ENCODE assay signal across 8 mouse cellular contexts in the genomic region with DNA sequence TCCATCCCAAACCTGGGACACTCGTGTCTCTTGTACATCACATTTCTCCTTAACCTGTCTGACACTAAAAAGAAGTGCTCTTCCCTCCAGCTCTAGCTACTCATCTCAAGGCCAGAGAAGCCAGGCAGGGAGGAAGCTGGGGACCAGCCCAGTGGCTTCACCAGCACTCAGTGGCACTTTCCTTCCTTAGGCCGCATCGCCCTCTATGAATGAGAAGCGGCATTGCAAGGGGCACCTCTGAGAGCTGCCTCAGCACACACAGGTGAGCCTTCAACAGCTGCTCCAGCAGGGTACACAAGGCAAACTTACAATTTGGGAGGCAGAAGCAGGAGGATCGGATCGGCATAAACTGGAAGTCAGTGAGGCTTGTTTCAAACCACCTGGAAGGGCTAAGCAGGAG. TPM values are rescaled to one million over a fixed set of nuclear protein-coding genes. Genes with fewer than 3 reads are reported as not detected.
DNase-seq lines count a peak whose midpoint lies in the region; ATAC-seq lines count a peak whose summit lies in the region.

No protein-coding gene starts in this region.

- no peaks in the 10 kb centered on the region for H3K9me3 ChIP-seq in heart, embryonic 15.5 days (replicated peaks)
- no peaks in the 10 kb centered on the region for H3K9me3 ChIP-seq in heart, embryonic 10.5 days
- no peaks in the 10 kb centered on the region for H3K9me3 ChIP-seq in liver, embryonic 11.5 days (ENCODE audit: control insufficient read depth, low read length)

- no peak overlapping the region for H3K9ac ChIP-seq in heart, embryonic 15.5 days
- peak overlapping the region; percentile 45 for H3K9ac ChIP-seq in liver, embryonic 11.5 days (ENCODE audit: low read depth, low read length)

- no peaks in the 10 kb centered on the region for H3K27me3 ChIP-seq in heart, embryonic 15.5 days
- no peaks in the 10 kb centered on the region for H3K27me3 ChIP-seq in heart, embryonic 10.5 days (ENCODE audit: insufficient read depth, poor library complexity, severe bottlenecking)
- no peaks in the 10 kb centered on the region for H3K27me3 ChIP-seq in liver, embryonic 11.5 days (replicated peaks; ENCODE audit: control insufficient read depth, insufficient read depth, low read length)

- H3K4me1 ChIP-seq in heart, embryonic 15.5 days (replicated peaks): peaks cover 15% of the 10 kb centered on the region
- peaks cover 20% of the 10 kb centered on the region for H3K4me1 ChIP-seq in heart, embryonic 10.5 days
- H3K4me1 ChIP-seq in liver, embryonic 11.5 days (replicated peaks; ENCODE audit: control insufficient read depth, insufficient read depth, low read length): peaks cover 23% of the 10 kb centered on the region

- peak; percentile 40; the same call in 1 of the 2 replicates for ATAC-seq in heart, embryonic 15.5 days (replicated peaks; ENCODE audit: insufficient number of reproducible peaks, insufficient read depth, low FRiP score, low read depth)
- ATAC-seq in CD4-positive, CD25-positive, alpha-beta regulatory T cell, adult 4 months: peak; percentile 66
- ATAC-seq in liver, embryonic 11.5 days (replicated peaks; ENCODE audit: low FRiP score): peak; percentile 55; the same call in 1 of the 2 replicates

- no peak overlapping the region for H3K27ac ChIP-seq in heart, embryonic 15.5 days
- no peak overlapping the region for H3K27ac ChIP-seq in heart, embryonic 10.5 days
- H3K27ac ChIP-seq in liver, embryonic 11.5 days (ENCODE audit: low read depth, low read length): peak overlapping the region; percentile 81

- 53% methylated on average over 6 of the region's 6 CpGs for WGBS in heart, embryonic 15.5 days
- WGBS in heart, embryonic 10.5 days: 55% methylated on average over 6 of the region's 6 CpGs
- 61% methylated on average over 6 of the region's 6 CpGs for WGBS in liver, embryonic 11.5 days

- peaks cover 38% of the 10 kb centered on the region for H3K36me3 ChIP-seq in heart, embryonic 15.5 days
- peaks cover 52% of the 10 kb centered on the region for H3K36me3 ChIP-seq in heart, embryonic 10.5 days
- peaks cover 17% of the 10 kb centered on the region for H3K36me3 ChIP-seq in liver, embryonic 11.5 days (ENCODE audit: control insufficient read depth, insufficient read depth, low read length)

- H3K4me2 ChIP-seq in heart, embryonic 15.5 days: no peak overlapping the region
- peak overlapping the region; percentile 60 for H3K4me2 ChIP-seq in liver, embryonic 11.5 days

- no peak overlapping the region for H3K4me3 ChIP-seq in heart, embryonic 15.5 days
- H3K4me3 ChIP-seq in heart, embryonic 10.5 days: no peak overlapping the region
- H3K4me3 ChIP-seq in liver, embryonic 11.5 days (ENCODE audit: low read depth, low read length): peak overlapping the region; percentile 11; the same call in 1 of the 2 replicates

- no peak for DNase-seq in heart, embryonic 10.5 days (ENCODE audit: low spot score)
- peak; percentile 88 for DNase-seq in adrenal gland, postnatal 14 days
- peak; percentile 59 for DNase-seq in gastrocnemius, postnatal 25 days
- DNase-seq in liver, embryonic 11.5 days (ENCODE audit: low spot score): no peak
- peak; percentile 70 for DNase-seq in retina, postnatal 1 day
- DNase-seq in frontal cortex, postnatal 14 days (ENCODE audit: low spot score in 2 of 2): no peak

RNA-seq across cellular contexts. Expression of a gene that starts 6.3 kb away (rescaled TPM):
- polyA plus RNA-seq in heart, embryonic 15.5 days (2015; fragmentation: Nextera tagmentation; extraction: Ambion mirVana): 70.8 and 99.5 TPM in 2 replicates
- polyA plus RNA-seq in heart, embryonic 10.5 days (2016; fragmentation: Nextera tagmentation; extraction: Ambion mirVana): 90.8 and 92.0 TPM in 2 replicates
- polyA plus RNA-seq in CD4-positive, CD25-positive, alpha-beta regulatory T cell, adult 4 months (2017; shearing (Covaris generic)): 10 to 100 TPM; 37.3 to 51.7 TPM
- total RNA-seq in adrenal gland, postnatal 14 days (2021): 224 and 226 TPM in 2 replicates
- 100 to 1,000 TPM; 243 to 270 TPM for total RNA-seq in gastrocnemius, postnatal 25 days (2021)
- polyA plus RNA-seq in liver, embryonic 11.5 days (2014; fragmentation: Nextera tagmentation; extraction: Ambion mirVana): 124 and 128 TPM in 2 replicates

RNA-seq across cellular contexts. Expression of a gene that starts 17.6 kb away (rescaled TPM):
- polyA plus RNA-seq in heart, embryonic 15.5 days (2015; fragmentation: Nextera tagmentation; extraction: Ambion mirVana): 22.1 and 33.6 TPM in 2 replicates
- polyA plus RNA-seq in heart, embryonic 10.5 days (2016; fragmentation: Nextera tagmentation; extraction: Ambion mirVana): 54.8 and 56.8 TPM in 2 replicates
- polyA plus RNA-seq in CD4-positive, CD25-positive, alpha-beta regulatory T cell, adult 4 months (2017; shearing (Covaris generic)): 100 to 1,000 TPM; 265 to 359 TPM
- total RNA-seq in adrenal gland, postnatal 14 days (2021): 12.8 and 24.1 TPM in 2 replicates
- 1 to 10 TPM; 5.7 to 6.8 TPM for total RNA-seq in gastrocnemius, postnatal 25 days (2021)
- 56.7 and 57.3 TPM in 2 replicates for polyA plus RNA-seq in liver, embryonic 11.5 days (2014; fragmentation: Nextera tagmentation; extraction: Ambion mirVana)

RNA-seq across cellular contexts. Expression of a gene that starts 17.8 kb away (rescaled TPM):
- polyA plus RNA-seq in heart, embryonic 15.5 days (2015; fragmentation: Nextera tagmentation; extraction: Ambion mirVana): 10.4 and 14.6 TPM in 2 replicates
- 12.8 and 14.4 TPM in 2 replicates for polyA plus RNA-seq in heart, embryonic 10.5 days (2016; fragmentation: Nextera tagmentation; extraction: Ambion mirVana)
- 100 to 1,000 TPM in 1 of 2 experiments, 10 to 100 TPM in 1; 89.2 to 116 TPM for polyA plus RNA-seq in CD4-positive, CD25-positive, alpha-beta regulatory T cell, adult 4 months (2017; shearing (Covaris generic))
- 12.1 and 12.6 TPM in 2 replicates for total RNA-seq in adrenal gland, postnatal 14 days (2021)
- 1 to 10 TPM; 2.4 to 3.8 TPM for total RNA-seq in gastrocnemius, postnatal 25 days (2021)
- polyA plus RNA-seq in liver, embryonic 11.5 days (2014; fragmentation: Nextera tagmentation; extraction: Ambion mirVana): 5.7 and 6.8 TPM in 2 replicates

RNA-seq across cellular contexts. Expression of a gene that starts 27.3 kb away (rescaled TPM):
- polyA plus RNA-seq in heart, embryonic 15.5 days (2015; fragmentation: Nextera tagmentation; extraction: Ambion mirVana): 45.4 and 64.8 TPM in 2 replicates
- polyA plus RNA-seq in heart, embryonic 10.5 days (2016; fragmentation: Nextera tagmentation; extraction: Ambion mirVana): 59.0 and 69.9 TPM in 2 replicates
- 1 to 10 TPM; 7.2 to 7.3 TPM for polyA plus RNA-seq in CD4-positive, CD25-positive, alpha-beta regulatory T cell, adult 4 months (2017; shearing (Covaris generic))
- total RNA-seq in adrenal gland, postnatal 14 days (2021): 53.5 and 58.0 TPM in 2 replicates
- total RNA-seq in gastrocnemius, postnatal 25 days (2021): 10 to 100 TPM; 30.5 to 31.4 TPM
- polyA plus RNA-seq in liver, embryonic 11.5 days (2014; fragmentation: Nextera tagmentation; extraction: Ambion mirVana): 38.0 and 38.4 TPM in 2 replicates

RNA-seq across cellular contexts. Expression of a gene that starts 57.9 kb away (rescaled TPM):
- 45.0 and 51.4 TPM in 2 replicates for polyA plus RNA-seq in heart, embryonic 15.5 days (2015; fragmentation: Nextera tagmentation; extraction: Ambion mirVana)
- 53.1 and 60.4 TPM in 2 replicates for polyA plus RNA-seq in heart, embryonic 10.5 days (2016; fragmentation: Nextera tagmentation; extraction: Ambion mirVana)
- polyA plus RNA-seq in CD4-positive, CD25-positive, alpha-beta regulatory T cell, adult 4 months (2017; shearing (Covaris generic)): 10 to 100 TPM; 26.7 to 29.1 TPM
- 80.3 and 85.6 TPM in 2 replicates for total RNA-seq in adrenal gland, postnatal 14 days (2021)
- total RNA-seq in gastrocnemius, postnatal 25 days (2021): 10 to 100 TPM; 22.1 to 25.0 TPM
- 53.1 and 53.2 TPM in 2 replicates for polyA plus RNA-seq in liver, embryonic 11.5 days (2014; fragmentation: Nextera tagmentation; extraction: Ambion mirVana)

Comparison
In these comparisons a context has a peak if more than half of its experiments do, and no peak if none do; other contexts are left out.
1. DNase-seq: peak in adrenal gland, postnatal 14 days (single experiment), gastrocnemius, postnatal 25 days (single experiment) and retina, postnatal 1 day (single experiment); none in heart, embryonic 10.5 days (single experiment), liver, embryonic 11.5 days (single experiment) and frontal cortex, postnatal 14 days (0 of 2).
2. Peak in every context shown above with its lines, with median percentiles within 50 percentile points of each other: ATAC-seq.